Mouse (Mus musculus) embryonic facial prominence, embryonic 13.5 days (tissue): Measurements from ENCODE around the gene Mcm9. TPM values are rescaled to one million over a fixed set of nuclear protein-coding genes. Genes with fewer than 3 reads are reported as not detected.
A peak's percentile ranks its signal among the peaks of the same experiment; 100 is the strongest.

Source experiments
- ATAC-seq: fragments of 200-750 bp; cut with Nextera tagmentation; 2 replicates; pipeline ENCODE4 v1.8.0; 2017; ENCODE audit warnings: low read depth; ENCODE audit not compliant: insufficient number of reproducible peaks, insufficient read depth, low FRiP score, low TSS enrichment
- H3K27ac ChIP-seq: fragments of 300-500 bp; sonication (generic); 2 replicates; pipeline ENCODE4 v1.5.1; 2015; ENCODE audit warnings: moderate library complexity, mild to moderate bottlenecking, inconsistent platforms
- H3K27me3 ChIP-seq: fragments of 300-500 bp; sonication (generic); 2 replicates; pipeline ENCODE4 v1.6.1; 2015; ENCODE audit warnings: mild to moderate bottlenecking, inconsistent platforms
- H3K36me3 ChIP-seq: fragments of 300-500 bp; sonication (generic); 2 replicates; pipeline ENCODE4 v1.6.1; 2015; ENCODE audit warnings: mild to moderate bottlenecking, inconsistent platforms
- H3K4me1 ChIP-seq: fragments of 300-500 bp; sonication (generic); 2 replicates; pipeline ENCODE4 v1.6.1; 2015; ENCODE audit warnings: inconsistent platforms
- H3K4me2 ChIP-seq: fragments of 300-500 bp; sonication (generic); 2 replicates; pipeline ENCODE4 v1.6.1; 2015; ENCODE audit warnings: moderate library complexity, mild to moderate bottlenecking, inconsistent platforms
- H3K4me3 ChIP-seq: fragments of 300-500 bp; sonication (generic); 2 replicates; pipeline ENCODE4 v1.5.1; 2015; ENCODE audit warnings: mild to moderate bottlenecking, inconsistent platforms
- H3K9ac ChIP-seq: fragments of 300-500 bp; sonication (generic); 2 replicates; pipeline ENCODE4 v1.6.1; 2015; ENCODE audit warnings: mild to moderate bottlenecking, inconsistent platforms
- H3K9me3 ChIP-seq: fragments of 300-500 bp; sonication (generic); 2 replicates; pipeline ENCODE4 v1.6.1; 2016; ENCODE audit warnings: inconsistent platforms
- WGBS: fragments of 180-500 bp; shearing (Covaris S2); methylation state at CpG from one replicate; pipeline ENCODE4 v1.1.7; 2015; ENCODE audit warnings: mixed read lengths; 5-methylcytosine and 5-hydroxymethylcytosine counted together
- polyA plus RNA-seq: library from polyadenylated mRNA; unstranded; fragments of >200 nt; fragmentation: Nextera tagmentation; extraction: Ambion mirVana; gene quantifications from 2 replicates; pipeline ENCODE4 v1.2.1, GENCODE M21; 2015

Mcm9 gene
- polyA plus RNA-seq, 1 experiment from 2014 or later = 13.3 TPM

GRCm38 (mm10) chr10:53565538-53565937 lies 64.7 kb downstream of the Mcm9 start:
- ATAC-seq = no peak
- Histone ChIP-seq H3K4me3 (no peak overlapping the region), H3K36me3 (peaks cover 11% of the 10 kb centered on the region; the same call in 1 of the 2 replicates), H3K4me2 (no peak overlapping the region), H3K9ac (no peak overlapping the region), H3K4me1 (0 out of 2 replicates have a peak, but pooled peaks cover 3% of the 10 kb centered on the region), H3K27me3 (no peaks in the 10 kb centered on the region), H3K9me3 (no peaks in the 10 kb centered on the region), H3K27ac (no peak overlapping the region)
- 83% methylated on average over 2 of the region's 2 CpGs for whole genome bisulfite sequencing

- ATAC-seq = no peak
- 44% methylated on average over 5 of the region's 5 CpGs for WGBS
- no peaks in the 10 kb centered on the region for H3K9me3 ChIP-seq
- H3K4me1 ChIP-seq = 0 out of 2 replicates have a peak, but pooled peaks cover 3% of the 10 kb centered on the region
- no peaks in the 10 kb centered on the region for H3K27me3 ChIP-seq
- no peak overlapping the region for H3K27ac ChIP-seq
- no peak overlapping the region for H3K4me2 ChIP-seq
- no peak overlapping the region for H3K9ac ChIP-seq
- H3K4me3 ChIP-seq = no peak overlapping the region
- peaks cover 11% of the 10 kb centered on the region; the same call in 1 of the 2 replicates for H3K36me3 ChIP-seq
Observed at GRCm38 (mm10) chr10:53562001-53562400, 68.2 kb downstream of the Mcm9 start.

- Histone ChIP-seq H3K4me3 (no peak overlapping the region), H3K4me2 (no peak overlapping the region), H3K9ac (no peak overlapping the region), H3K36me3 (peaks cover 48% of the 10 kb centered on the region), H3K27me3 (no peaks in the 10 kb centered on the region), H3K27ac (no peak overlapping the region), H3K4me1 (peaks cover 3% of the 10 kb centered on the region; the same call in 1 of the 2 replicates), H3K9me3 (no peaks in the 10 kb centered on the region)
- WGBS = 80% methylated on average over 7 of the region's 7 CpGs
- ATAC-seq = no peak
Observed at GRCm38 (mm10) chr10:53537596-53537995, 92.6 kb downstream of the Mcm9 start.

GRCm38 (mm10) chr10:53532297-53532696 lies 97.9 kb downstream of the Mcm9 start:
- H3K4me3 ChIP-seq = no peak overlapping the region
- H3K27ac ChIP-seq = no peak overlapping the region
- H3K36me3 ChIP-seq = peaks cover 16% of the 10 kb centered on the region
- no peak overlapping the region for H3K9ac ChIP-seq
- WGBS = 84% methylated on average over 5 of the region's 5 CpGs
- no peaks in the 10 kb centered on the region for H3K9me3 ChIP-seq
- H3K4me1 ChIP-seq = peaks cover 3% of the 10 kb centered on the region; the same call in 1 of the 2 replicates
- ATAC-seq = no peak
- no peak overlapping the region for H3K4me2 ChIP-seq
- no peaks in the 10 kb centered on the region for H3K27me3 ChIP-seq

GRCm38 (mm10) chr10:53527838-53528773 lies 102.1 kb downstream of the Mcm9 start:
- H3K27me3 ChIP-seq = no peaks in the 10 kb centered on the region
- H3K4me1 ChIP-seq = no peaks in the 10 kb centered on the region
- no peaks in the 10 kb centered on the region for H3K9me3 ChIP-seq
- no peaks in the 10 kb centered on the region for H3K36me3 ChIP-seq
- H3K9ac ChIP-seq = no peak overlapping the region
- H3K4me2 ChIP-seq = no peak overlapping the region
- H3K4me3 ChIP-seq = no peak overlapping the region
- ATAC-seq = no peak
- WGBS = 33% methylated on average over 6 of the region's 6 CpGs
- H3K27ac ChIP-seq = no peak overlapping the region

- Histone ChIP-seq H3K27me3 (no peaks in the 10 kb centered on the region), H3K9ac (no peak overlapping the region), H3K9me3 (no peaks in the 10 kb centered on the region), H3K4me2 (no peak overlapping the region), H3K4me1 (no peaks in the 10 kb centered on the region), H3K4me3 (no peak overlapping the region), H3K36me3 (no peaks in the 10 kb centered on the region), H3K27ac (no peak overlapping the region)
- WGBS = 88% methylated on average over 3 of the region's 3 CpGs
- ATAC-seq = no peak
Observed at GRCm38 (mm10) chr10:53527344-53527743, 102.9 kb downstream of the Mcm9 start.

- Histone ChIP-seq H3K27me3 (no peaks in the 10 kb centered on the region), H3K4me3 (no peak overlapping the region), H3K9ac (no peak overlapping the region), H3K9me3 (no peaks in the 10 kb centered on the region), H3K4me2 (no peak overlapping the region), H3K4me1 (no peaks in the 10 kb centered on the region), H3K27ac (no peak overlapping the region), H3K36me3 (no peaks in the 10 kb centered on the region)
- no peak for ATAC-seq
- 86% methylated on average over 2 of the region's 2 CpGs for WGBS
Observed at GRCm38 (mm10) chr10:53526350-53526749, 103.9 kb downstream of the Mcm9 start.

- Histone ChIP-seq H3K9ac (no peak overlapping the region), H3K27me3 (no peaks in the 10 kb centered on the region), H3K36me3 (no peaks in the 10 kb centered on the region), H3K9me3 (no peaks in the 10 kb centered on the region), H3K4me1 (no peaks in the 10 kb centered on the region; the same call in 1 of the 2 replicates), H3K4me3 (no peak overlapping the region), H3K4me2 (no peak overlapping the region), H3K27ac (no peak overlapping the region)
- no peak for ATAC-seq
- 80% methylated on average over 3 of the region's 3 CpGs for WGBS
Observed at GRCm38 (mm10) chr10:53525265-53525976, 104.8 kb downstream of the Mcm9 start.

- Histone ChIP-seq H3K9me3 (no peaks in the 10 kb centered on the region), H3K27me3 (no peaks in the 10 kb centered on the region), H3K4me2 (peak overlapping the region; percentile 12), H3K4me3 (no peak overlapping the region), H3K9ac (no peak overlapping the region), H3K36me3 (no peaks in the 10 kb centered on the region), H3K4me1 (peaks cover 25% of the 10 kb centered on the region), H3K27ac (peak overlapping the region; percentile 69)
- WGBS = 28% methylated on average over 14 of the region's 14 CpGs
- no peak for ATAC-seq
Observed at GRCm38 (mm10) chr10:53519068-53519954, 110.9 kb downstream of the Mcm9 start.

- Histone ChIP-seq H3K27me3 (no peaks in the 10 kb centered on the region), H3K4me2 (peak overlapping the region; percentile 12), H3K36me3 (no peaks in the 10 kb centered on the region), H3K27ac (peak overlapping the region; percentile 69), H3K9me3 (no peaks in the 10 kb centered on the region), H3K4me3 (no peak overlapping the region), H3K9ac (no peak overlapping the region), H3K4me1 (peaks cover 25% of the 10 kb centered on the region)
- 25% methylated on average over 8 of the region's 8 CpGs for WGBS
- ATAC-seq = no peak
Observed at GRCm38 (mm10) chr10:53518599-53518913, 111.7 kb downstream of the Mcm9 start.
